Mouse (Mus musculus): ENCODE measurements around the gene Notch2. TPM values are rescaled to one million over a fixed set of nuclear protein-coding genes. Genes with fewer than 3 reads are reported as not detected.

The Notch2 gene
- total RNA-seq, 2 experiments from 2014 or later = 27.9 to 31.3 TPM

DNA sequence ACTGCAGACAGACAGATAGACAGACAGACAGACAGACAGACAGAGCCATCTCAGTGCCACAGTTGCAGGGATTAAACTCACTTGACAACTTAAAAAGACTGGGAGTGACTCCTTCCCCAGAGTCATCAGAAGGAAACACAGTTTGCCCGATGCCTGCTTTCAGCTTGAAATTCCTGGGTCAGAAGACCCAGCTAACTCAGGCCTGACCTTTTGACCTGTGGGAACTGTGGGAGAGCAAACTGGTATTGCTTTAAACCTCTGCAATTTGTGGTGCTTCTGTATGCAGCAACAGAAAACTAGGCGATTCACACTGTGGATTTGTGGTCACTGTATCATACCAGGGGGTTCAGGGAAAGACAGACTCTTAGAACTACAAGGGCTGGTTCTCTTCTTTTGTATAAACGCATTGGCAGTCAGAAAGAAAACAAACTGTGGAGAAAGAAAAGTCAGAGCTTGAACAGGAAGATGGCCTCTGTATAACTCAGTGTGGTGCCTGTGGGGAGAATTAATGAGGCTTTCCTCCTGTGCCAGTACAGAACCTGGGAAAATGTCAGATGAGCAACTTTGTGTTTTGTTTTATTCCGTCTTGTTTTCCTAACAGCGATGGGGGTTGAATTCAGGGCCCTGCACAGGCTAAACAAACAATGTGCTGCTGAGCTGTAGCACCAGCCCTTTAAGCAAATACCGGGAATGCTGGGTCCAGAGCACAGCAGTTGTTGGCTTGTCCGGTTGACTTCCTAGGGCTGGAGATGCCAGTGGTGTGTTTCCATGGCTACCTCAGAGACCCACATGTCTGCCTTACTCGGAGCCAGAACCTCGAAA lies 184.6 kb downstream of the Notch2 start:
- no peak for ATAC-seq (replicated peaks; ENCODE audit: poor library complexity, severe bottlenecking)

DNA sequence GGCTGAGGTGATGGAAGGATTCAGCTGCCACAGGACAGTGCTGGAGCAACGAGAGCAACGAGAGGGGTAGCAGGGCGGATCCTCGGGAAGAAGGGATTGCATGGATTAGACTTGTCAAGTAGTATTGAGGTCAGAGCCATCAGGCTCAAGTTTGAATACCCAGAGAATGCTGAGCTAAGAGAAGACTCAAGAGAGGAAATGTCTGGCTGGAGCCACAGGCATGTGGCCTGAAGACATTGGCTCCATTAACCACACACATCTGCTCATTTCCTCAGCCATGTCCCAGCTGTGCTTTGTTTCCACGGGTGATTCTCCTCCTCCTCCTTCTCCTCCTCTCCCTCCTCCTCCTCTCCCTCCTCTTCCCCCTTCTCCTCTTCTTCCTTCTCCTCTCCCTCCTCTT lies 186.4 kb downstream of the Notch2 start:
- ATAC-seq (replicated peaks; ENCODE audit: poor library complexity, severe bottlenecking) = no peak

Other genes starting within 250 kb of the Notch2 start
- gene Pde4dip, start 124.8 kb upstream of the Notch2 start, total RNA-seq (2014; fragmentation: Nextera tagmentation) = 5.0 and 8.1 TPM in 2 replicates
- gene Pde4dip, start 124.8 kb upstream of the Notch2 start, total RNA-seq (2017) = 7.5 and 9.7 TPM in 2 replicates
- gene Sec22b, start 112.3 kb upstream of the Notch2 start, total RNA-seq (2014; fragmentation: Nextera tagmentation) = 71.1 and 89.5 TPM in 2 replicates
- gene Sec22b, start 112.3 kb upstream of the Notch2 start, total RNA-seq (2017) = 83.2 and 100 TPM in 2 replicates
- gene Adam30, start 147.1 kb downstream of the Notch2 start, total RNA-seq (2014; fragmentation: Nextera tagmentation) = not detected in 2 replicates
- gene Adam30, start 147.1 kb downstream of the Notch2 start, total RNA-seq (2017) = 0.86 TPM in 1 of 2 replicates, not detected in the other
- not detected in 2 replicates for gene Reg4, start 208.6 kb downstream of the Notch2 start, total RNA-seq (2014; fragmentation: Nextera tagmentation)
- not detected in 2 replicates for gene Reg4, start 208.6 kb downstream of the Notch2 start, total RNA-seq (2017)